ENCODE assay signal across 20 mouse cellular contexts in genomic region chr5:36166346-36167013, GRCm38 (mm10). TPM values are rescaled to one million over a fixed set of nuclear protein-coding genes. Genes with fewer than 3 reads are reported as not detected.
DNase-seq lines count a peak whose midpoint lies in the region; ATAC-seq lines count a peak whose summit lies in the region.
"Had no signal": no experiment of that assay in that cellular context is flagged by ENCODE, and none has a peak within 500 bp of the region (broad histone marks: within the 10 kb centered on the region; RNA-seq: fewer than 3 reads in every experiment).

No protein-coding gene starts in this region.

- no peak for DNase-seq in hindbrain, embryonic 10.5 days (ENCODE audit: low spot score)
- no peak for DNase-seq in hindbrain, embryonic 14.5 days (ENCODE audit: low spot score)
- DNase-seq in heart, postnatal 14 days = no peak
- DNase-seq in right cerebral cortex, postnatal 25 days = no peak
- DNase-seq: adrenal gland, postnatal 14 days; cerebellum, adult 18-20 months; left cerebral cortex, postnatal 4 days; liver, embryonic 13.5 days; thymus, postnatal 36 days had no signal

- peak overlapping the region; percentile 72 for H3K27ac ChIP-seq in hindbrain, embryonic 10.5 days
- H3K27ac ChIP-seq in hindbrain, embryonic 14.5 days = no peak overlapping the region
- no peak overlapping the region for H3K27ac ChIP-seq in forebrain, embryonic 13.5 days
- peak overlapping the region; percentile 17; the same call in 1 of the 2 replicates for H3K27ac ChIP-seq in hindbrain, embryonic 15.5 days (replicated peaks)
- H3K27ac ChIP-seq in midbrain, embryonic 16.5 days (ENCODE audit: low read length) = peak overlapping the region; percentile 25; the same call in 1 of the 2 replicates
- H3K27ac ChIP-seq: liver, embryonic 13.5 days; lung, embryonic 15.5 days; stomach, postnatal 0 days had no signal

- WGBS in hindbrain, embryonic 10.5 days = 82% methylated on average over 6 of the region's 6 CpGs
- 69% methylated on average over 6 of the region's 6 CpGs for WGBS in hindbrain, embryonic 14.5 days
- WGBS in forebrain, embryonic 13.5 days = 66% methylated on average over 6 of the region's 6 CpGs
- WGBS in hindbrain, embryonic 15.5 days = 73% methylated on average over 6 of the region's 6 CpGs
- WGBS in midbrain, embryonic 16.5 days = 66% methylated on average over 6 of the region's 6 CpGs

- H3K36me3 ChIP-seq in hindbrain, embryonic 10.5 days = no peaks in the 10 kb centered on the region
- no peaks in the 10 kb centered on the region for H3K36me3 ChIP-seq in hindbrain, embryonic 14.5 days (replicated peaks; ENCODE audit: control insufficient read depth, insufficient read depth)
- no peaks in the 10 kb centered on the region for H3K36me3 ChIP-seq in forebrain, embryonic 13.5 days (ENCODE audit: poor library complexity, severe bottlenecking)
- H3K36me3 ChIP-seq in hindbrain, embryonic 15.5 days = no peaks in the 10 kb centered on the region
- no peaks in the 10 kb centered on the region for H3K36me3 ChIP-seq in midbrain, embryonic 16.5 days (ENCODE audit: control insufficient read depth, insufficient read depth, low read length)
- H3K36me3 ChIP-seq: liver, embryonic 13.5 days; lung, embryonic 15.5 days had no signal

- H3K4me1 ChIP-seq in hindbrain, embryonic 10.5 days (replicated peaks) = peaks cover 36% of the 10 kb centered on the region
- H3K4me1 ChIP-seq in hindbrain, embryonic 14.5 days (replicated peaks; ENCODE audit: control insufficient read depth, insufficient read depth, low read length) = peaks cover 19% of the 10 kb centered on the region
- H3K4me1 ChIP-seq in forebrain, embryonic 13.5 days = peaks cover 16% of the 10 kb centered on the region; the same call in 1 of the 2 replicates
- peaks cover 28% of the 10 kb centered on the region for H3K4me1 ChIP-seq in hindbrain, embryonic 15.5 days (replicated peaks)
- H3K4me1 ChIP-seq in midbrain, embryonic 16.5 days (ENCODE audit: control insufficient read depth, insufficient read depth, low read length) = peaks cover 23% of the 10 kb centered on the region
- H3K4me1 ChIP-seq: liver, embryonic 13.5 days; lung, embryonic 15.5 days had no signal

- ATAC-seq in hindbrain, embryonic 14.5 days (ENCODE audit: low FRiP score) = no peak
- peak; percentile 53 for ATAC-seq in forebrain, embryonic 13.5 days
- ATAC-seq in hindbrain, embryonic 15.5 days (ENCODE audit: low FRiP score, low read depth) = peak; percentile 35; the same call in 1 of the 2 replicates
- peak; percentile 46 for ATAC-seq in midbrain, embryonic 16.5 days
- ATAC-seq: intestine, embryonic 16.5 days had no signal

- H3K9me3 ChIP-seq in hindbrain, embryonic 10.5 days = no peaks in the 10 kb centered on the region
- H3K9me3 ChIP-seq in hindbrain, embryonic 14.5 days (ENCODE audit: control insufficient read depth, low read length) = no peaks in the 10 kb centered on the region
- H3K9me3 ChIP-seq in forebrain, embryonic 13.5 days (replicated peaks) = no peaks in the 10 kb centered on the region
- no peaks in the 10 kb centered on the region for H3K9me3 ChIP-seq in hindbrain, embryonic 15.5 days
- no peaks in the 10 kb centered on the region for H3K9me3 ChIP-seq in midbrain, embryonic 16.5 days (replicated peaks; ENCODE audit: control insufficient read depth, low read length, poor library complexity, severe bottlenecking)
- H3K9me3 ChIP-seq: liver, embryonic 13.5 days; lung, embryonic 15.5 days had no signal

- H3K4me2 ChIP-seq in hindbrain, embryonic 14.5 days (replicated peaks) = no peak overlapping the region
- no peak overlapping the region for H3K4me2 ChIP-seq in forebrain, embryonic 13.5 days
- H3K4me2 ChIP-seq in hindbrain, embryonic 15.5 days = no peak overlapping the region
- no peak overlapping the region for H3K4me2 ChIP-seq in midbrain, embryonic 16.5 days (ENCODE audit: low read length)
- H3K4me2 ChIP-seq: heart, embryonic 11.5 days; liver, embryonic 13.5 days; lung, embryonic 15.5 days had no signal

- intact Hi-C loops in heart, postnatal 14 days (cut with DNase I) = no loop called here

- no peak overlapping the region for H3K4me3 ChIP-seq in hindbrain, embryonic 10.5 days
- no peak overlapping the region for H3K4me3 ChIP-seq in hindbrain, embryonic 14.5 days (replicated peaks; ENCODE audit: low read length)
- no peak overlapping the region for H3K4me3 ChIP-seq in forebrain, embryonic 13.5 days
- no peak overlapping the region for H3K4me3 ChIP-seq in hindbrain, embryonic 15.5 days
- H3K4me3 ChIP-seq in midbrain, embryonic 16.5 days (ENCODE audit: low read depth, low read length) = no peak overlapping the region
- H3K4me3 ChIP-seq: liver, embryonic 13.5 days; lung, embryonic 15.5 days had no signal

- no peaks in the 10 kb centered on the region for H3K27me3 ChIP-seq in hindbrain, embryonic 10.5 days (ENCODE audit: insufficient read depth, poor library complexity, severe bottlenecking)
- no peaks in the 10 kb centered on the region for H3K27me3 ChIP-seq in hindbrain, embryonic 14.5 days (ENCODE audit: control insufficient read depth, insufficient read depth, low read length)
- H3K27me3 ChIP-seq in forebrain, embryonic 13.5 days = no peaks in the 10 kb centered on the region
- H3K27me3 ChIP-seq in hindbrain, embryonic 15.5 days = no peaks in the 10 kb centered on the region
- no peaks in the 10 kb centered on the region for H3K27me3 ChIP-seq in midbrain, embryonic 16.5 days (ENCODE audit: control insufficient read depth, insufficient read depth, low read depth, low read length)
- H3K27me3 ChIP-seq: liver, embryonic 13.5 days; lung, embryonic 15.5 days had no signal

- no peak overlapping the region for H3K9ac ChIP-seq in hindbrain, embryonic 14.5 days
- 0 out of 2 replicates have a peak overlapping the region, but pooled peaks have one; percentile 8 for H3K9ac ChIP-seq in forebrain, embryonic 13.5 days
- no peak overlapping the region for H3K9ac ChIP-seq in hindbrain, embryonic 15.5 days
- H3K9ac ChIP-seq in midbrain, embryonic 16.5 days (ENCODE audit: low read depth, low read length) = 0 out of 2 replicates have a peak overlapping the region, but pooled peaks have one; percentile 13
- H3K9ac ChIP-seq: liver, embryonic 13.5 days; lung, embryonic 15.5 days had no signal

RNA-seq across cellular contexts. Expression of gene Psapl1, which starts 37.3 kb away (rescaled TPM):
- not detected in 2 replicates for polyA plus RNA-seq in hindbrain, embryonic 10.5 days (2016; fragmentation: Nextera tagmentation; extraction: Ambion mirVana)
- 0.13 and 0.17 TPM in 2 replicates for polyA plus RNA-seq in hindbrain, embryonic 14.5 days (2014; fragmentation: Nextera tagmentation; extraction: Ambion mirVana)
- 0.06 and 0.09 TPM in 2 replicates for polyA plus RNA-seq in forebrain, embryonic 13.5 days (2015; fragmentation: Nextera tagmentation; extraction: Ambion mirVana)
- polyA plus RNA-seq in hindbrain, embryonic 15.5 days (2015; fragmentation: Nextera tagmentation; extraction: Ambion mirVana) = 0.07 TPM in 1 of 2 replicates, not detected in the other
- polyA plus RNA-seq in midbrain, embryonic 16.5 days (2015; fragmentation: Nextera tagmentation; extraction: Ambion mirVana) = 0.07 TPM in 1 of 2 replicates, not detected in the other
- not detected for total RNA-seq in heart, postnatal 14 days (2021)
- total RNA-seq: adrenal gland, postnatal 14 days; common myeloid progenitor, adult 5-6 weeks; heart, postnatal 25 days; layer of hippocampus, adult 18-20 months; left cerebral cortex, postnatal 4 days; megakaryocyte progenitor cell, adult 5-6 weeks had no signal
- polyA plus RNA-seq: liver, embryonic 13.5 days had no signal

Comparison
In these comparisons a context has a peak if more than half of its experiments do, and no peak if none do; other contexts are left out.
1. H3K27ac ChIP-seq: peak in hindbrain, embryonic 10.5 days (single experiment), hindbrain, embryonic 15.5 days (single experiment) and midbrain, embryonic 16.5 days (single experiment); none in hindbrain, embryonic 14.5 days (single experiment) and forebrain, embryonic 13.5 days (single experiment).
2. H3K9ac ChIP-seq: peak in forebrain, embryonic 13.5 days (single experiment) and midbrain, embryonic 16.5 days (single experiment); none in hindbrain, embryonic 14.5 days (single experiment) and hindbrain, embryonic 15.5 days (single experiment).